Mouse (Mus musculus) stomach, embryonic 15.5 days (tissue): Measurements from ENCODE around the gene Zfp128. TPM values are rescaled to one million over a fixed set of nuclear protein-coding genes. Genes with fewer than 3 reads are reported as not detected.
A peak's percentile ranks its signal among the peaks of the same experiment; 100 is the strongest.
"Not testable (repeated sequence)": the region's sequence is repeated elsewhere in the genome, so short reads cannot be mapped to it uniquely, and the experiment has no call there.

ENCODE experiments used
- ATAC-seq: fragments of 200-750 bp; cut with Nextera tagmentation; 2 replicates; pipeline ENCODE4 v1.8.0; 2017; ENCODE audit warnings: low read depth, moderate number of reproducible peaks, moderate TSS enrichment; ENCODE audit not compliant: insufficient read depth, low FRiP score
- H3K27ac ChIP-seq: fragments of 300-500 bp; sonication (generic); 2 replicates; pipeline ENCODE4 v1.5.1; 2015; ENCODE audit warnings: mild to moderate bottlenecking, inconsistent platforms
- H3K27me3 ChIP-seq: fragments of 300-500 bp; sonication (generic); replicated peaks from 2 replicates; pipeline ENCODE4 v1.6.1; 2015; ENCODE audit warnings: inconsistent platforms
- H3K36me3 ChIP-seq: fragments of 300-500 bp; sonication (generic); 2 replicates; pipeline ENCODE4 v1.6.1; 2015; ENCODE audit warnings: inconsistent platforms
- H3K4me1 ChIP-seq: fragments of 300-500 bp; sonication (generic); 2 replicates; pipeline ENCODE4 v1.6.1; 2015; ENCODE audit warnings: inconsistent platforms
- H3K4me2 ChIP-seq: fragments of 300-500 bp; sonication (generic); 2 replicates; pipeline ENCODE4 v1.6.1; 2015; ENCODE audit warnings: mild to moderate bottlenecking, inconsistent platforms
- H3K4me3 ChIP-seq: fragments of 300-500 bp; sonication (generic); replicated peaks from 2 replicates; pipeline ENCODE4 v1.5.1; 2015; ENCODE audit warnings: inconsistent platforms
- H3K9ac ChIP-seq: fragments of 300-500 bp; sonication (generic); 2 replicates; pipeline ENCODE4 v1.6.1; 2015; ENCODE audit warnings: inconsistent platforms
- H3K9me3 ChIP-seq: fragments of 300-500 bp; sonication (generic); 2 replicates; pipeline ENCODE4 v1.6.1; 2016; ENCODE audit warnings: inconsistent platforms
- WGBS: fragments of 180-500 bp; shearing (Covaris S2); methylation state at CpG from one replicate; pipeline ENCODE4 v1.1.7; 2015; 5-methylcytosine and 5-hydroxymethylcytosine counted together
- polyA plus RNA-seq: library from polyadenylated mRNA; unstranded; fragments of >200 nt; fragmentation: Nextera tagmentation; extraction: Ambion mirVana; gene quantifications from 2 replicates; pipeline ENCODE4 v1.2.1, GENCODE M21; 2015

Zfp128 gene
- polyA plus RNA-seq, 1 experiment from 2014 or later: 3.4 TPM

- Histone ChIP-seq H3K4me1 (peaks cover 6% of the 10 kb centered on the region; the same call in 1 of the 2 replicates), H3K9ac (peak within 1 kb of the TSS; percentile 69), H3K9me3 (no peaks in the 10 kb centered on the region), H3K4me3 (peak within 1 kb of the TSS; percentile 71), H3K36me3 (no peaks in the 10 kb centered on the region), H3K27me3 (no peaks in the 10 kb centered on the region), H3K4me2 (peak within 1 kb of the TSS; percentile 54), H3K27ac (peak within 1 kb of the TSS; percentile 12; the same call in 1 of the 2 replicates)
- 6% methylated on average over 36 of the region's 36 CpGs for WGBS
- ATAC-seq: peak; percentile 99
Measured at GRCm38 (mm10) chr7:12897655-12898410, 16.9 kb downstream of the Zfp128 start, which contains the start of gene Zscan22. Gene Zscan22, plus strand, starts transcription at chr7:12897815.

DNA sequence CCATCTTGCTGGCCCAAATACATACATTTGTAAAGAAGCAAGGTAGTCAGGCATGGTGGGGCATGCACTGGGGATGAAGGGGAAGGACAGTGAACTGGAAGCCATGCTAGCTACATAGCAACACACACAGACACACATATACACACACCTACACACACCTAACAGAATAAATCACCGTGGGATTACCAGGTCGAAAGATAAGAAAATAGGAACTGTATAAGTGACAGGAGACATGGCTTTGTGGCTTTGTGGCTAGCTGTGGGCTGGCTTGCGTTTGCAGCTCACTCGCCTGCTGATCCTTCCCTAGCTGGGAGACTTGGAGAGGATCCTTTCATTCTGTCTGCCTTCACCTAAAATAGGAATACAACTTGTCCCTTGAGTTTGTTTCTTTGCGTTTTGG is 20.5 kb downstream of the Zfp128 start:
- ATAC-seq: no peak
- Histone ChIP-seq H3K9me3 (no peaks in the 10 kb centered on the region), H3K9ac (no peak overlapping the region), H3K27me3 (no peaks in the 10 kb centered on the region), H3K4me3 (no peak overlapping the region), H3K27ac (no peak overlapping the region), H3K4me1 (peaks cover 6% of the 10 kb centered on the region; the same call in 1 of the 2 replicates), H3K36me3 (peaks cover 6% of the 10 kb centered on the region), H3K4me2 (no peak overlapping the region)
- WGBS: 85% methylated on average over 5 of the region's 5 CpGs

DNA sequence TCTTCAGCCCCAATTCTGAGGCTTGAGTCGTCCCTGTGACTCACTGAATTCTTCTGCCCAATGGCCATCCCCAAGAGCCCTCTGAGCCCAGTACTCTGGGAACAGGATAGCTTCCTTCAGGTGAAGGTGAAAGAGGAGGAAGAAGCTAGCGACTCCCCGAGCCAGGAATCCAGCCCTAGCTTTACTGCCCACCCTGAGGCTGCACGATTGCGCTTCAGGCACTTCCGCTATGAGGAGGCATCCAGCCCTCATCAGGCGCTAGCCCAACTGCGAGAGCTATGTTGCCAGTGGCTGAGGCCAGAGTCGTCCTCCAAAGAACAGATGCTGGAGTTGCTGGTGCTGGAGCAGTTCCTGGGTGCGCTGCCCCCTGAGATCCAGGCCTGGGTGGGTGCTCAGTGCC is 22.6 kb downstream of the Zfp128 start:
- Histone ChIP-seq H3K4me2 (no peak overlapping the region), H3K4me1 (0 out of 2 replicates have a peak, but pooled peaks cover 2% of the 10 kb centered on the region), H3K27me3 (no peaks in the 10 kb centered on the region), H3K9me3 (no peaks in the 10 kb centered on the region), H3K4me3 (no peak overlapping the region), H3K36me3 (peaks cover 23% of the 10 kb centered on the region), H3K27ac (no peak overlapping the region), H3K9ac (no peak overlapping the region)
- WGBS: 64% methylated on average over 10 of the region's 10 CpGs
- no peak for ATAC-seq

GRCm38 (mm10) chr7:12905146-12905545 is 24.2 kb downstream of the Zfp128 start:
- Histone ChIP-seq H3K4me2 (no peak overlapping the region), H3K9me3 (no peaks in the 10 kb centered on the region), H3K4me3 (no peak overlapping the region), H3K27ac (no peak overlapping the region), H3K27me3 (no peaks in the 10 kb centered on the region), H3K9ac (no peak overlapping the region), H3K4me1 (no peaks in the 10 kb centered on the region), H3K36me3 (peaks cover 29% of the 10 kb centered on the region)
- no peak for ATAC-seq
- 93% methylated on average over 1 of the region's 1 CpGs for WGBS

DNA sequence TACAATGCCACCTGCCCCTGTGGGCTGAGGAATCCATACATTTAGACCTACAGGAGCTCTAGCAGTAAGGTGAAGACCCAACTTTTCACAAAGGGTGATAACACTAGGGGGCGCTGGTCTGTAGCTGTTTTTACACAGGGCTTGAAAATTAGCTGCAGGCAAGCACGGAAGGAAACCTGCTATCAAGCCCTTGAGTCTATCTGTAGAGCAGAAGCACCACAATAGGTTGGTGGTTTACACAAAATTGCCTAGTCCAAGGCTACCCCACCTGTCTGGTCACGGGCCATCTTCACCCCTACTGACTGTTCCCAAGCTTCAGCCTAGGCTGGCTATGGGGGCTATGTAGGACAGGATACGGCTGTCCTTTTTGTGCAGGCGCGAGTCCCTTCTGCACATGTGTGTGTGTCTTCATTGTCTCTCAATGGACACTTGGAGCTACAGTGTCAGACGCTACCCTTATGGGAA is 28.6 kb downstream of the Zfp128 start:
- no peaks in the 10 kb centered on the region for H3K27me3 ChIP-seq
- H3K27ac ChIP-seq: peak overlapping the region; percentile 92
- H3K36me3 ChIP-seq: peaks cover 29% of the 10 kb centered on the region
- H3K9ac ChIP-seq: no peak overlapping the region
- no peaks in the 10 kb centered on the region for H3K9me3 ChIP-seq
- 40% methylated on average over 7 of the region's 7 CpGs for WGBS
- peak overlapping the region; percentile 53 for H3K4me3 ChIP-seq
- ATAC-seq: peak; percentile 13; the same call in 1 of the 2 replicates
- H3K4me2 ChIP-seq: peak overlapping the region; percentile 67
- no peaks in the 10 kb centered on the region for H3K4me1 ChIP-seq

- peak; percentile 74 for ATAC-seq
- 7% methylated on average over 19 of the region's 19 CpGs for WGBS
Measured at GRCm38 (mm10) chr7:12910181-12910668, 29.2 kb downstream of the Zfp128 start.

DNA sequence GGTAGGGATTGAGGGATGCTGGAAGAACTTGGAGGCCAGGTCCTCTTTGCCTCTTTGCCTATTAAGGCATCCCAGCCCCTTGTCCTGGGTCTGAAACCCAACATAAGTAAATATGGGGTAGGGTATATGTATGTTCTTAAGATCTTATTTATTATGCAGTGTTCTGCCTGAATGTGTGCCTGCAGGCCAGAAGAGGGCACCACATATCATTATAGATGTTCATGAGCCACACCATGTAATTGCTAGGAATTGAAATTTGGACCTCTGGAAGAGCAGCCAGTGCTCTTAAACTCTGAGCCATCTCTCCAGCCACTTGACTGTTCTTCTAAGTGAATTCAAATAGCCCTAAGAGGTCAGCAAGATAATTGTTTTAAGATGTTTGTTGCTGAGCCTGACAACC is 32.6 kb downstream of the Zfp128 start:
- H3K9me3 ChIP-seq: no peaks in the 10 kb centered on the region
- peaks cover 7% of the 10 kb centered on the region; the same call in 1 of the 2 replicates for H3K36me3 ChIP-seq
- H3K4me2 ChIP-seq: no peak overlapping the region
- H3K27me3 ChIP-seq: no peaks in the 10 kb centered on the region
- no peak overlapping the region for H3K9ac ChIP-seq
- H3K4me3 ChIP-seq: no peak overlapping the region
- H3K4me1 ChIP-seq: no peaks in the 10 kb centered on the region
- H3K27ac ChIP-seq: no peak overlapping the region
- no peak for ATAC-seq

More at GRCm38 (mm10) chr7:12910181-12910668, 29.2 kb downstream of the Zfp128 start:
- H3K4me3 ChIP-seq: peak overlapping the region; percentile 53
- H3K36me3 ChIP-seq: peaks cover 29% of the 10 kb centered on the region
- H3K27me3 ChIP-seq: no peaks in the 10 kb centered on the region
- H3K4me2 ChIP-seq: peak overlapping the region; percentile 67
- H3K9me3 ChIP-seq: no peaks in the 10 kb centered on the region
- peak overlapping the region; percentile 29; the same call in 1 of the 2 replicates for H3K9ac ChIP-seq
- no peaks in the 10 kb centered on the region for H3K4me1 ChIP-seq
- peak overlapping the region; percentile 92 for H3K27ac ChIP-seq

GRCm38 (mm10) chr7:12920495-12920894 is 39.5 kb downstream of the Zfp128 start:
- H3K4me2 ChIP-seq, ATAC-seq, H3K4me3 ChIP-seq, H3K9ac ChIP-seq, H3K27me3 ChIP-seq, H3K9me3 ChIP-seq, H3K27ac ChIP-seq: not testable (repeated sequence)
- Histone ChIP-seq H3K36me3 (peaks cover 18% of the 10 kb centered on the region), H3K4me1 (peaks cover 12% of the 10 kb centered on the region; the same call in 1 of the 2 replicates)
- WGBS: 75% methylated on average over 7 of the region's 8 CpGs

DNA sequence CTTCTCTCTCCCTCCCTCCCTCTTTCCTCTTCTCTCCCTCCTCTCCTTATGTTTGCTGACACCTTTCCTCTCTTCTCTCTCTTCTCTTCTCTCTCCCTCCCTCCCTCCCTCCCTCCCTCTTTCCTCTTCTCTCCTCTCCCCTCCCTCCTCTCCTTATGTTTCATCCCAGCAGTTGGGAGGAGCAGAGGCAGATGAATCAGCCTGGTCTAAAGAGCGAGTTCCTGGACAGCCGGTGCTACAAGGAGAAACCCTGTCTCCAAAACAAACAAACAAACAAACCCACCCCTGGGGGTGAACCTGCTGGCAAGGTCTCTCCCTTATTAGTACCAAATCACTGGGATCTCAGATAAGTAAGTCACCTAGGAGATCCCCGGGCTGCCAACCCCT is 40.3 kb downstream of the Zfp128 start:
- H3K9ac ChIP-seq: peak overlapping the region; percentile 60
- H3K27me3 ChIP-seq: no peaks in the 10 kb centered on the region
- H3K4me1 ChIP-seq: peaks cover 12% of the 10 kb centered on the region; the same call in 1 of the 2 replicates
- no peaks in the 10 kb centered on the region for H3K9me3 ChIP-seq
- WGBS: 0% methylated on average over 3 of the region's 3 CpGs
- H3K4me3 ChIP-seq: peak overlapping the region; percentile 87
- H3K4me2 ChIP-seq: peak overlapping the region; percentile 68
- peak overlapping the region; percentile 98 for H3K27ac ChIP-seq
- peaks cover 27% of the 10 kb centered on the region for H3K36me3 ChIP-seq
- ATAC-seq: no peak

DNA sequence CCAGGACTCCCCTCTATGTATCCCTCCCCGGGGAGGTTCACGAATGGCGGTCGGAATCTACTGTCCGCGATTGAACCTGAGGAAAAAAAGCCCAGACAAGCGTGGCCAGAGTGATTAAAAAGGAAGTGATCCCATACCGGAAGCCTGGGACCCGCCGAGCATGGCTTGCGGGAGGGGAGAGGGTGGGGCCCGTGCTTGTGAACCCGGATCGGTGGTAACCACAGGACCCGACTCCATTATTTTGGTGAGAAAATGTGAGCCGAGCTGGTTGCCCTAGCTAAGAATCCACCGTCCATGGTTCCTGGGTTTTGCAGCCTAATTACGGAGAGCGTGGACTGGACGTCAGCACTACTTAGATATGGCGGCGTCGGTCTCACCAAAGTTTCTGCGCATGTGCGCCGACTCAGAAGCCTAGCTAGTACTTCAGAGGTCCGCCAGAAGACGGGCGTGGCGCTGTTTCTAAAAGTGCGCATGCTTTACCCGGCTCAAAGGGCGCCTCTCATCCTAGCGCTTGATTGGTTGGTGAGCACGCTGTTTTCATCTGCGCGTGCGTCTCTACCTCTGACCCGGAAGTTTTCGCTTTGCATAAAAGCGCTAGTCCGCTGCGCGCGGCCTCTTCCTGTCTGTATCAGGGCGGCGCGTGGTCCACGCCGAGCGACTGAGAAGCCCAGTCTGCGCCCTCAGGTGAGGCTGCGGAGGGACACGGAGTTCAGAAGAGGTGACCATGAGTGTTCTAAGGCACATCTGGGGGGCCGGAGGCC is 40.9 kb downstream of the Zfp128 start, which contains the start of gene Rps5:
TSS of gene Rps5 (plus strand) at position 586 of the 761 bp plus-strand sequence.
- no peaks in the 10 kb centered on the region for H3K9me3 ChIP-seq
- peak within 1 kb of the TSS; percentile 77 for H3K9ac ChIP-seq
- ATAC-seq: peak; percentile 98
- H3K4me1 ChIP-seq: peaks cover 12% of the 10 kb centered on the region; the same call in 1 of the 2 replicates
- H3K27ac ChIP-seq: peak within 1 kb of the TSS; percentile 98
- peak within 1 kb of the TSS; percentile 75 for H3K4me2 ChIP-seq
- WGBS: under 1% methylated on average over 55 of the region's 55 CpGs
- peak within 1 kb of the TSS; percentile 87 for H3K4me3 ChIP-seq
- H3K27me3 ChIP-seq: no peaks in the 10 kb centered on the region
- peaks cover 30% of the 10 kb centered on the region for H3K36me3 ChIP-seq

DNA sequence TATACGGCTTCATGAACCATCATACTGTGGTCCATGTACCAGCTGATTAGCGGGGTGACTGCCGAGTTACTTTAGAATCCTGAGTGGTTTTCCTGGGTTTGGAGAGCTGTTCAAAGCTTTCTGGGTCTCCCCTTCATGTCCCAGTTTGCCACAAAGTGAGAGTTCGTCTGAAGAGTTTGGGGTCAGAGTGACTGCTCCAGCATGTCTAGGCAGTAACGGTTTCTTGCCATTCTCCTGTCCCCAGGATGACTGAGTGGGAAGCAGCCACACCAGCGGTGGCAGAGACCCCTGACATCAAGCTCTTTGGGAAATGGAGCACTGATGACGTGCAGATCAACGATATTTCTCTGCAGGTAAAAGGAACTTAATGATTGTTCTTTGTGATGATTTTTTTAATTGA is 41.8 kb downstream of the Zfp128 start:
- ATAC-seq: no peak
- H3K27me3 ChIP-seq: no peaks in the 10 kb centered on the region
- H3K27ac ChIP-seq: 0 out of 2 replicates have a peak overlapping the region, but pooled peaks have one; percentile 50
- peak overlapping the region; percentile 77 for H3K9ac ChIP-seq
- H3K4me3 ChIP-seq: peak overlapping the region; percentile 87
- H3K4me2 ChIP-seq: peak overlapping the region; percentile 75
- no peaks in the 10 kb centered on the region for H3K9me3 ChIP-seq
- H3K4me1 ChIP-seq: peaks cover 17% of the 10 kb centered on the region; the same call in 1 of the 2 replicates
- WGBS: 1% methylated on average over 8 of the region's 8 CpGs
- H3K36me3 ChIP-seq: peaks cover 30% of the 10 kb centered on the region
